Mouse (Mus musculus): Measurements from ENCODE around the gene Arhgap19. TPM values are rescaled to one million over a fixed set of nuclear protein-coding genes. Genes with fewer than 3 reads are reported as not detected.
"Not testable (repeated sequence)": the region's sequence is repeated elsewhere in the genome, so short reads cannot be mapped to it uniquely, and the experiment has no call there.

The Arhgap19 gene
- polyA plus RNA-seq (2012; rRNA removed): 3.5 and 3.8 TPM in 2 replicates

DNA sequence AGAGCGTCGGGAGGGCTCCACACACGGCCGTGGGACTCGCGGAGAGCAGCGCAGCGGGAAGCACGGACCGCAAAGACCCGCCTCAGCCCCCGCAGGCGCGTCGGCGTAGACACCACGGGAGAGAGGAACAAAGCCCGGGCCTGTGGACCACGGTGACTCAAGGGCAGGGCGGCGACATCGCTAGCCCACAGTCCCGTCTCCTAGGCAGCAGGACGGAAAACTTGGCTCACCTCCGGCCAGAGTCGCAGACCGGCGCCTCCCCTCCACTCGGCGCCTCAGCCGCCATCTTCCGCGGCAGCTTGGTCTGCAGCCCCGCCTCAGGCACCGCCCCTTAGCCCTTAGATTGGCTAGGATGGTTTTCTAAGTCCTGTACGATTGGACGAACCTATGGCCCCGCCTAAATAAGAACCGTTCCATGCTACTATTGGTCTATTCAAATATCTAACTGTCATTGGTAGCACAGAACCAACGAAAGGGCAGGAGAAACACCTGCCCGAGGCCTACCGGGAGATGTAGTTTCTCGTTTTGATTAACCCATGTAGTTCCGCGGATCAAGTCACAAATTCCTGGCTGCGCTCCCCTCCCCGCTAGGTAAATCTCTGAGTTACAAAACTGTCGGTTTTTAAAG, at the start of gene Arhgap19:
Gene Arhgap19, minus strand, starts transcription at position 306 of the 628 bp plus-strand sequence.
- DNase-seq (ENCODE audit: extremely low spot score in 1 of 2, low spot score in 1 of 2): peak; percentile 94 to 96

DNA sequence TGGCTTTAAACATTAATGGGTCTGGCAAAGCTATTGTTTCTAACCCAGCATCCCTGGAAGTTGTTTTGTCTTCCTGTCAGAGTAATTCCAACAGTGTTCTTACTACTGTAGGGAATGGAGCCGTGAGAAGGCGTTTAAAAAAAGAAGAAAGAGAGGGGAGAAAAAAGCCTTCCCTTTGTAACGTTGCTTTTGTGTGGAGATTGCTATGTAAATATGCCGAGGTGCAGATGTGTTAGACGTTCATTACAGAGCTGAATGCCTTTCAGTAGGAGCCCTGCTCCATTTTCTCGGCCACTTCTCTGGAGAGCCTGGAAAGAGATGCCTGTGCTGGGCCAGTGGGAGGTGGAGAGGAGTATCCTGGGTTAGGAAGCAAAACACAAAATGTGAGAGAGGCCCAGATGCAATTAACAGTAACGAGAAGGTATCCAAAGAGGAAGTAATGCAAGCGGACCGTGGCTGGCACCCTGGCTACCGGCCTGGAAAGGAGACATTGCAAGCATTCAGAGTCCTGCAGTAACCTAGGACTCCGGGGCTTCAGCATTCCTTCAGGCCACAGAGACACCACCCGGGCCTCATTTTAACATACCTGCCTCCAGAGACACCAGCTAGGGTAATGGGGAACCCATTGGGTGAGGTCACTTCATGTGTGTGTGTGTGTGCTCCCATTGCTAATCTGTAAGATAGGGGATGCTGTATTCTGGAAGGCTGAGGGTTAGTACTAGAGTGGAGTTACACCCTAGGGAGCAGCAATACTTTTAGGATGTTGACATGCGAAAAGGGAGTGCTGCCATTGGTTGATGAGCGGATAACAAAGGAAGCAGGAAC, 49.1 kb upstream of the Arhgap19 start:
- no peak for DNase-seq (ENCODE audit: extremely low spot score in 1 of 2, low spot score in 1 of 2)

DNA sequence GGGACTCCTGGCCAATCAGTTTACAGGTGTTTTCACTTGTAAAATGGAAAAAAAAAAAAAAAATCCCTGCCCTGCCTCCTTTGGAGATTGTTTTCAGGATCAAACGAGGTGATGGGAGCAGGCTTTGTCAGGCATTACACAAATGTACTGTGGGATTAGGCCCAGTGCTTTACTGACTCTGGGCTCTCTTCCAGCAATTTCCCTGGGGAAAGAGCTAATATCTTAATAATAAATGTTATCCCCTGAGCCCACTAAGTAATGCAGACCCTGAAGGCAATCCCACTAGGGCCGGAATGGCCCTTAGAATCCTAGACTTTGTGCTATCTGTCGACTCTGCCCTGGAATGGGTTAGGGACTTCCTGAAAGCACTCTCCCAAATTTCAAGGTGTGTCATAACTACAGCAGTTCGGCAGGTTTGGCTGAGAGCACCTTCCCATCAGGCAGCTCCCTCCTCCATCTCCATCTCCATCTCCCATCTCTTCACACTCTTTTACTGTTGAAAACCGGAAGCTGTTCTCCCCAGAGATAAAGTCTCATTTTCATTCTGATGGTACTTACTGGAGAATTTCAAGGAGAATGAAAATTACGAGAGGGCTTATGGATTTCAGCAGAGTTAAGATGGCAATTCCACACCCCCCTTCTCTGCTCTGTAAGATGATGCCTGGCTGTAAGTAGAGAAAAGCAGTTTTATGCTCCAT, 48.3 kb upstream of the Arhgap19 start:
- DNase-seq (ENCODE audit: extremely low spot score in 1 of 2, low spot score in 1 of 2): no peak

- DNase-seq (ENCODE audit: extremely low spot score in 1 of 2, low spot score in 1 of 2): peak; percentile 55 to 83
Observed at GRCm38 (mm10) chr19:41847992-41848851, 46.4 kb upstream of the Arhgap19 start, which contains the start of gene Frat2. Gene Frat2, minus strand, starts transcription at chr19:41848132.

DNA sequence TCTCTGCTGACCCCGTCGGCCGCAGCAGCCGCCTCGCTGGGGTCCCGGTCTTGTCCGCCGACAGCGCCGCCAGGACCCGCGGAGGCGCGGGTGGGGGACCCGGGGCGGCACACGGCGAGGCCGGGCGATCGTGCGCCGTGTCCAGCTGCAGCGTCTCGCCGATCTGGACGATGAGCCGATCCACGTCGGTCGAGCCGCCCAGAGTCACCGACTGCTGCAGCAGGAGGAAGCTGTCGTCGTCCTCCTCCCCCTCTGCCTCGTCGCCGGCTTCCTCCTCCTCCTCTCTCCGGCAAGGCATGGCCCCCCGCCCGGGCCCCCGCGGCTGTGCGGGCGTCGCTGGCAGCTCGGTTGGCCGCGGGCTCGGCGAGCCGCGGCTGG, 45.8 kb upstream of the Arhgap19 start:
- DNase-seq (ENCODE audit: extremely low spot score in 1 of 2, low spot score in 1 of 2): not testable (repeated sequence)

GRCm38 (mm10) chr19:41847091-41847581, 45.3 kb upstream of the Arhgap19 start:
- peak in 1 of 2 experiments; percentile 45 for DNase-seq (ENCODE audit: extremely low spot score in 1 of 2, low spot score in 1 of 2)

- DNase-seq (ENCODE audit: extremely low spot score in 1 of 2, low spot score in 1 of 2): peak in 1 of 2 experiments; percentile 17
Observed at GRCm38 (mm10) chr19:41846366-41847090, 44.7 kb upstream of the Arhgap19 start.

DNA sequence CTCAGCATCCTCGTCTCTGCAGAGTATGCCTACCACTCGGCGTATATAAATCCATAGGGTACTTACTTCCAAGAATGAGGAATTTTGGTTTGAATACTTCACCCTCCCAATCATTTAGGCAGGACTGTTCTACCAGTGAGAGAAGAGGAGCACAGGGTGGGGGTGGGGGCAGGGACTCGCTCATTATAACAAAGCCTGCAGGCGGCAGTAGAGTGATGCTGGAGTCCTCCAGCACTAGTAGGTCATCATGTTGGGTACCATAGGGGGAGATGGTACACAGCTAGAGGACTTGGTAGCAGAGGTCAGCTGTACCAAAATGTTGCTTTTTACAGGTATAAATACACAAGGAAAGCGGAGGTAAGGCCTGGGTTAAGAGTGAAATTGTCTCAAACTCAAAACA, 42.5 kb upstream of the Arhgap19 start:
- no peak for DNase-seq (ENCODE audit: extremely low spot score in 1 of 2, low spot score in 1 of 2)

GRCm38 (mm10) chr19:41842706-41843105, 40.9 kb upstream of the Arhgap19 start:
- no peak for DNase-seq (ENCODE audit: extremely low spot score in 1 of 2, low spot score in 1 of 2)

GRCm38 (mm10) chr19:41842196-41842595, 40.3 kb upstream of the Arhgap19 start:
- no peak for DNase-seq (ENCODE audit: extremely low spot score in 1 of 2, low spot score in 1 of 2)

DNA sequence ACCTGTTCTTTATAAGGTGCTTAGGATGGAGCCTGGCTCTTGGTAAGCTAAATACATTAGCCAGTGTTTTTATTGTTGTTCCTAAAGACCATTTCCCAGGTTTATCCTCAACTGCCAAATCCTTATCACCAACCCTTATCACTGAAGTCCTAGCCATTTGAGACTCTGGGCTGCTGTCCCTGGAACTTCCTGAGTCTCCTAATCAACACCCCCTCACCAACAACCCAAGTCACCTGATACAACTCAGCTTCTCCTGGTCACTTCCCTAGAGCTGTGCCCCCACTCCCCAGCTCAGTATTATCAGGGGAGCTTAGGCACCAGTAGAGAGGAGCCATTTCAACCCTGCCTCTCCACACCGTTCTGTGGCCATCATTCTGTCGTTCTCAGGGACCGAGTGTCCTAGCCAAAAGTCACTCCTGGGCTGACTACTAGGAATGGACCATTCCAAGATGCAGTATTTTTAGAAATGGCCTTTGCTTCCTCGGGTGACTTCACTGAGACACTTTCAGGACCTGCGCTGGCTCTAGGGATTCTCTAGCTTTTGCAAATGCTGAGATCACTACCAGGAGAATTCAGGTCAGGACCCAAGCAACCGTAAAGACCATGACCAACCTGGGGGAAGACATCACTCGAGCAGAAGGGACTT, 39.4 kb upstream of the Arhgap19 start:
- no peak for DNase-seq (ENCODE audit: extremely low spot score in 1 of 2, low spot score in 1 of 2)

DNA sequence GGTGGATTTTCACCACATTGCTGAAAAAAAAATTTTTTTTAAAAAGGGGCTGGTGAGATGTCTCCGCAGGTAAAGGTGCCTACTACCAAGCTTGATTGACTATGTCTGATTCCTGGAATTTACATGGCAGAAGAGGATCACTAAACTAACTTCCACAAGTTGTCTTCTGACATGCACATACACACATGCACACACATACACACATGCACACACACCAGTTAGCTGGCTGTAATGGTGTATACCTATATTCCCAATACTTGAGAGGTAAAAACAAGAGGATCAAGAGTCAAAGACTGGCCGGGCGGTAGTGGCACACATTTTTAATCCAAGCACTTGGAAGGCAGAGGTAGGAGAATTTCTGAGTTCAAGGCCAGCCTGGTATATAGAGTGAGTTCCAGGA, 37.8 kb upstream of the Arhgap19 start:
- no peak for DNase-seq (ENCODE audit: extremely low spot score in 1 of 2, low spot score in 1 of 2)

GRCm38 (mm10) chr19:41838808-41839207, 37.0 kb upstream of the Arhgap19 start:
- no peak for DNase-seq (ENCODE audit: extremely low spot score in 1 of 2, low spot score in 1 of 2)

GRCm38 (mm10) chr19:41837917-41838261, 36.0 kb upstream of the Arhgap19 start:
- no peak for DNase-seq (ENCODE audit: extremely low spot score in 1 of 2, low spot score in 1 of 2)

- DNase-seq (ENCODE audit: extremely low spot score in 1 of 2, low spot score in 1 of 2): no peak
Observed at GRCm38 (mm10) chr19:41837194-41837916, 35.5 kb upstream of the Arhgap19 start.

DNA sequence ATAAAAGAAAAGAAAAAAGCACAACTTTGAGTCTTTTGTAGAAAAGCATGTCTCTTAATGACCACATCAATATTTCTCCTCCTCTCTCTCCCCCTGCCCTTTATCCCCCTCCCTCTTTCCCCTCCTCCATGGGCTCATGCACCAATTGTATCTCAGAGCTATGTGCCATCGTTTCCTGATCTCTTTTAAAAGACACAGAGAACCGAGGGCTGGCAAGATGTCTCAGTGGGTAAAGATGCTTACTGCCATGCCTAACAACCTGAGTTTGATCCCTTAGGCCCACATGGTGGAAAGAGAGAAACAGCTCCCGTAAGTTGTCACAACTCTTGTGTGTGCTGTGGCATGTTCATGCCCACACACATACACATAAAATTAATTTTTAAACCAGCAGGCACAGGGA, 34.9 kb upstream of the Arhgap19 start:
- DNase-seq (ENCODE audit: extremely low spot score in 1 of 2, low spot score in 1 of 2): no peak

DNA sequence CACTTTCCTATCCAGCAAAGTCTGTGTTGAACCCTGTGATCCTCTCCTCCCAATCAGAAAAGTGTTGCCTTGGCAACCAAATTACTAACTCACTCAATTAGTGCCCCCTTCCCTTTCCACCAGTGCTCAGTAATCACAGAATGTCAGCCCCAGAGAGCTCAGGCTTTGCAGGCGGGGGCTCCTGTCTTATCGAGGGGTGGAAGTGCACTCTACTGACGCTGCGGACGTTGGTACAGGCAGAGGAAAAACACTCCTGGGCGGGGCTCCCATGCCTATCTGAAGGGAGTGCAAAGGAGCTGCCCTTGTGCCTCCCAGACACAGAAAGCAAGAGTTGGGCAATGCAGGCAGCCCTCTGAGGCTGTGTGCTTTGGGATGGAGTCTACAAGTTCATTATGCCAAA, 34.0 kb upstream of the Arhgap19 start:
- DNase-seq (ENCODE audit: extremely low spot score in 1 of 2, low spot score in 1 of 2): peak in 1 of 2 experiments; percentile 51

- DNase-seq (ENCODE audit: extremely low spot score in 1 of 2, low spot score in 1 of 2): no peak
Observed at GRCm38 (mm10) chr19:41835407-41835806, 33.6 kb upstream of the Arhgap19 start.

All from frontal cortex, adult 2 months (tissue).